Comparison of ENCODE assay signal across 8 mouse cellular contexts in genomic region chr16:74412471-74413291, GRCm38 (mm10). TPM values are rescaled to one million over a fixed set of nuclear protein-coding genes. Genes with fewer than 3 reads are reported as not detected.
A peak's percentile ranks its signal among the peaks of the same experiment; 100 is the strongest.
DNase-seq lines count a peak whose midpoint lies in the region; ATAC-seq and TF ChIP-seq lines count a peak whose summit lies in the region.

No protein-coding gene starts in this region.

- POLR2A ChIA-PET in Patski (lab: Charles Lee): interaction anchor here (0.6 kb wide), 1 partner anchor 30 kb away, joined by 4 read pairs; no protein-coding TSS in a partner anchor

- peak; percentile 46 for TF ChIP-seq CTCF in Patski (IDR thresholded peaks at IDR 0.05)

- DNase-seq in Patski (ENCODE audit: low read depth, low spot score): no peak
- DNase-seq in cerebellum, postnatal 36 days: peak; percentile 50 to 68
- peak; percentile 65 to 73 for DNase-seq in frontal cortex, postnatal 36 days (ENCODE audit: low spot score in 2 of 2)
- peak; percentile 33 to 67 for DNase-seq in left cerebral cortex, adult 8-10 months (ENCODE audit: low spot score in 2 of 2)
- DNase-seq in midbrain, embryonic 10.5 days (ENCODE audit: low spot score): peak; percentile 62
- peak; percentile 26 for DNase-seq in right cerebral cortex, postnatal 4 days
- DNase-seq in thymus, postnatal 25 days: no peak

- no peaks in the 10 kb centered on the region for H3K4me1 ChIP-seq in intestine, embryonic 15.5 days (replicated peaks)
- peaks cover 28% of the 10 kb centered on the region for H3K4me1 ChIP-seq in midbrain, embryonic 10.5 days

- H3K4me3 ChIP-seq in intestine, embryonic 15.5 days (replicated peaks): peak overlapping the region; percentile 53
- peak overlapping the region; percentile 72 for H3K4me3 ChIP-seq in midbrain, embryonic 10.5 days

- H3K9ac ChIP-seq in intestine, embryonic 15.5 days: no peak overlapping the region

- peak; percentile 63 for ATAC-seq in Patski
- ATAC-seq in intestine, embryonic 15.5 days: peak; percentile 60

- in situ Hi-C loops in Patski (cut with MboI; ENCODE audit: low pct_unique_long_range_greater_than_20kb): loop anchor here (25.0 kb wide), 1 partner anchor 1425 kb away; no protein-coding TSS in a partner anchor

- no peaks in the 10 kb centered on the region for H3K9me3 ChIP-seq in intestine, embryonic 15.5 days
- H3K9me3 ChIP-seq in midbrain, embryonic 10.5 days (replicated peaks): no peaks in the 10 kb centered on the region

- H3K27ac ChIP-seq in intestine, embryonic 15.5 days: no peak overlapping the region
- peak overlapping the region; percentile 82; the same call in 1 of the 2 replicates for H3K27ac ChIP-seq in midbrain, embryonic 10.5 days (replicated peaks)

- peak overlapping the region; percentile 94 for H3K4me2 ChIP-seq in intestine, embryonic 15.5 days (replicated peaks)

- H3K36me3 ChIP-seq in intestine, embryonic 15.5 days: no peaks in the 10 kb centered on the region
- H3K36me3 ChIP-seq in midbrain, embryonic 10.5 days: no peaks in the 10 kb centered on the region

- CTCF ChIA-PET in Patski (lab: Charles Lee): interaction anchor here (0.7 to 1.7 kb wide), 3 partner anchors 236 to 389 kb away, joined by 3 read pairs; no protein-coding TSS in a partner anchor

- WGBS in intestine, embryonic 15.5 days: under 1% methylated on average over 20 of the region's 20 CpGs
- under 1% methylated on average over 20 of the region's 20 CpGs for WGBS in midbrain, embryonic 10.5 days

- H3K27me3 ChIP-seq in Patski: peaks cover 39% of the 10 kb centered on the region
- H3K27me3 ChIP-seq in intestine, embryonic 15.5 days (replicated peaks): no peaks in the 10 kb centered on the region
- peaks cover 22% of the 10 kb centered on the region for H3K27me3 ChIP-seq in midbrain, embryonic 10.5 days (ENCODE audit: low read depth, poor library complexity, severe bottlenecking)

RNA-seq across cellular contexts. Expression of gene Robo2, which starts 1.1 kb away (rescaled TPM):
- polyA plus RNA-seq in Patski (2021): 0.01 TPM
- 19.0 and 21.1 TPM in 2 replicates for polyA plus RNA-seq in intestine, embryonic 15.5 days (2015; fragmentation: Nextera tagmentation; extraction: Ambion mirVana)
- 100 to 1,000 TPM; 113 to 142 (median 134) TPM for total RNA-seq in left cerebral cortex, adult 8-10 months (2022)
- 13.3 and 17.6 TPM in 2 replicates for polyA plus RNA-seq in midbrain, embryonic 10.5 days (2016; fragmentation: Nextera tagmentation; extraction: Ambion mirVana)

Comparison
In these comparisons a context has a peak if more than half of its experiments do, and no peak if none do; other contexts are left out.
1. DNase-seq: peak in cerebellum, postnatal 36 days (2 of 2), frontal cortex, postnatal 36 days (2 of 2), left cerebral cortex, adult 8-10 months (2 of 2), midbrain, embryonic 10.5 days (single experiment) and right cerebral cortex, postnatal 4 days (single experiment); none in Patski (single experiment) and thymus, postnatal 25 days (single experiment).
2. RNA of gene Robo2, which starts 1.1 kb away (polyA plus RNA-seq): 19.0 to 21.1 TPM in intestine, embryonic 15.5 days and 13.3 to 17.6 TPM in midbrain, embryonic 10.5 days; 0.01 TPM in Patski (single experiment); every median in the first group is over 10 times any median in the second.